Mouse (Mus musculus) ovary, adult 18-20 months (tissue): ENCODE measurements at regions not wholly inside any gene's neighbourhood (a gene's known extent, or its start where the extent isn't known, plus 50 kb on each side); places are given as distances from the start of the nearest gene placed in this dataset.

Experiments
- DNase-seq: peaks from one replicate; pipeline ENCODE4 v3.0.0; 2022; ENCODE audit warnings: low spot score, mixed read lengths

GRCm38 (mm10) chr8:86975546-86975945 is 90.5 kb upstream of the N4bp1 start:
- DNase-seq = no peak

GRCm38 (mm10) chr8:86971736-86972135 is 86.7 kb upstream of the N4bp1 start:
- no peak for DNase-seq

- DNase-seq = no peak
Observed at GRCm38 (mm10) chr8:86969051-86969450, 84.0 kb upstream of the N4bp1 start.

GRCm38 (mm10) chr8:86967891-86968311 is 82.8 kb upstream of the N4bp1 start:
- peak; percentile 5 for DNase-seq

- DNase-seq = no peak
Observed at GRCm38 (mm10) chr8:86961218-86962195, 76.4 kb upstream of the N4bp1 start.
